Mouse (Mus musculus): ENCODE measurements around the gene Gm6583.
A peak's percentile ranks its signal among the peaks of the same experiment; 100 is the strongest.

The Gm6583 gene

DNA sequence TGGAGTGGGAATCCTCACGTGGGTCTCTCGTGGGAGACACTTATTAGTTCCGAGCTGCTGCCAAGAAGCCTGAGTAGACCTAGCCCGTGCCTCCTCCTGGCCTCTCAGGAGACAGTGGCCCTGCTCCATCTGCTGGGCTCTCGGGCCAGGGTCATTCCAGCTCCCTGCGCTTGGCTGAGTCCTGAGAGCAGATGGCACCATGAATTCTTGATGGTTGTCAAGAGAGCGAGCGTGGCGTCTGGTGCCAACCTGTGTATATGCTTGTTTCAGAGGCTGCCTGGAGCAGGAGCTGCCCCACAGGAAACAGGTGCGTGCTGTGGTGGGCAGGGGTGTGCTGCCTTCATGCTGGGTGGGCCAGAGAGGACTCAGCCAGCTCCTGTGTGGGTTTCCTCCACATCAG, 12.8 kb upstream of the Gm6583 start:
- no peak for DNase-seq (ENCODE audit: low read depth, low spot score)

DNA sequence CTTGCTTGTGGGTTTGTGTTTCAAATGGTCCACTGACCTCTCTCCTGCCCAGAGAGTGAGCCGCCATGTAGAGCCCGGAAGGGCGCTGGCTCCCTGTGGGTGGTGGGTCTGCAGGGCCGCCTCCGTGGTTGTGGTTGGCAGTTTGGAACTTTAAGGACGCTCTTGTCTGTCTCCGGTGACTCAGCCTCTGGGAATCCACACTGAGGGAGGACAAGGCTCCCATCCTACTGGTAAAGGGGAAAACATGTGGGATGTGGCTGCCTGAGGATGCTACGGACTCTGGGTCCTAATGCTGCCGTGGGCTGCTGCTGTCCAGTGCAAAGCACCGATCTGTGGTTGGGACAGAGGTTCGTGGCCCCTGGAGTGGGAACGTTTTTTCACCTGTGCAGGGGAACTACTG, 12.1 kb upstream of the Gm6583 start:
- DNase-seq (ENCODE audit: low read depth, low spot score), result no peak

DNA sequence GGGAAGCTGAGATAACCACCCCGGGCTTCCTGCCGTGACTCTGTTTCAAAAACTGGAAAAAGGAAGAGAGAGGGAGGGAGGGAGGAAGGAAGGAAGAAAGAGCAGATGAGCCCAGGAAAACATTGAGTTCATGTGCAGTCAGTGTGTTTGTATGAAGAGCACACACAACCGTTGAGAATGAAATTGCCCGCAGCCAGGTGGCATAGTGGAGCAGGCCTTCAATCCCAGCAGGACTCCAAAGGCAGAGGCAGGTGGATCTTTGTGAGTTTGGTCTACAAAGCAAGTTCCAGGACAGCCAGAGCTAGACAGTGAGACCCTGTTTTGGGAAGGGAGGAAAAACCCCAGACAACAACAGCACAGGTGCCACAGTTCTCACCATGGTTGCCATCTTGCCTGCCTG, 11.5 kb upstream of the Gm6583 start:
- no peak for DNase-seq (ENCODE audit: low read depth, low spot score)

DNA sequence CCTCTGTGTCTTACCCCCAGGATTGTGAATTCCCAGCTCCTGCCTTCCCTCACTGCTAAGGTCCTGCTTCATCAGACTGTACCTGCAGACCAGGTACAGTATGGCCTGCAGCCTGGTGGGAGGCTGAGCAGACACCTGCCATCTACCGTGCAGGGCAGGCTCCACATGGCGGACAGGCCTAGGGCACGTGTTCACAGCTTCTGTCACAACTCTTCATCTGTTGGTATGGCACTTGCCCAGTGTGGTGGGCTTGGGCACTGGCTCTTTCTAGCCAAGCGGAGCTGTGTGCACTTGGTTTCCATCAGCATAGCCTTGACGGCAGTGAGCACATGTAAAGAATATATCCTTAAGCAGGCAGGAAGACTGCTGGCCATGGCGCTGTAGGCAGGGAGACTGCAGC, 11.0 kb upstream of the Gm6583 start:
- no peak for DNase-seq (ENCODE audit: low read depth, low spot score)

DNA sequence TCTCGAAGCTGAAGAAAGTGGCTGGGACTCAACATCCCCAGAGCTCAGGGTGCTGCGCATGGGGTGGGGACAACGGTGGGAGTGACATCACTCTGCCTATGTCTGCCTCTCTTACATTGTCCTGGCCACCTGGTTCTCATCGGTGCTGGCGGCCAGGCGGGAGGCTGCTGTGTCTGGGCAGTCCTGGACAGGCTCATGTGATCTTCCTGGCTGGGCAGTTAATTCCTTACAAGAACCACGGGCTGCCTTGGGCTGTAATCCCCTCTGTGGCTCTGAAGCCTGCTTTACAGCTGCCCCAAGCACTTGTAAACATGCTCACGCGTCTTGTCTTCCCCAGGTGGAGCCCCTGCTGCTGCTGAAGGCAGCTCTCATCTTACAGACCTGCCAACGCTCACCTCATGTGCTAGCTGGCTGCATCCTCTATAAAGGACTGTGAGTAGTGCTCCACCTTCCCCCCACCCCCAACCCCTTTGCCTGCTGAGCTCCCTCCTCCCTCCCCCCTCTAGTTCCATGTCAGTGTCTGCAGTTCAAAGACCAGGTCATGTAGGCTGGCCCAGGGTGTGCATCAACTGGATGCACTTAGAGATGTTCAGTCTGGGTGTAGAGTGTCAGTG, 8.5 kb upstream of the Gm6583 start:
- no peak for DNase-seq (ENCODE audit: low read depth, low spot score)

DNA sequence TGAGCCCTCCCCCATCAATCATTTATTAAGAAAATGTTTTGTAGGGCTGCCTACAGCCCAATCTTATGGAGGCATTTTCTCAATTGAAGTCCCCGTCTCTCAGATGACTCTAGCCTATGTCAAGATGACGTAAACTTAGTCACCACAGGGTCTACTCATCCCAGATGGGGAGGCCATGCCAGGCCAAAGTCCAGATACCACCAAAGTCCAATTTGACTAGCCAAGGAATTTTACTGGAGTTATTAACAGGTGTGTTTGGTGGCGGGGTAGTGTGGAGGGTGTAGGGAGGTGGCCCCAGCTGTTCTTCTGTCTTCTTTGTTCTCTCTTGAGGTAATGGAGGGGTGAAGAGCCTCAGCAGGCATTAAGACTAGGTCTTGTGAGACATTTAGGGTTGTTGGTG, 4.2 kb upstream of the Gm6583 start:
- DNase-seq (ENCODE audit: low read depth, low spot score), result no peak

DNA sequence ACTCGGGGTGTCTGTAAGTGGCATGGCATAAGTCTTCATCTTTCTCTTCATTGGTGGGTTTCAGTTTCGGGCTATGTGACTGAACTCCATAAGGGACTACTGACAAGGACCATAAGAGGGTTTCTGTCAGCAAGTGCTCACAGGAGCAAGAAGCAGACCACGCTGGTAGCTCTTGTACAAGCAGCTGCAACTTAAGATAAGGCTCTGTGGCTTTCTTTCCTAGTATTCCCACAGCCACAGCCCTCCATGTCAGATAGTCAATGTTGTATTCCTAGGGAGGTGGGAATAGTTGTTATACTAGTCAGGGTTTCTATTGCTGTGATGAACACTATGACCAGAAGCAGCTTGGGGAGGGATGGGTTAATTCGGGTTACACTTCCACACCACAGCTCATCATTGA, 3.7 kb upstream of the Gm6583 start:
- no peak for DNase-seq (ENCODE audit: low read depth, low spot score)

DNA sequence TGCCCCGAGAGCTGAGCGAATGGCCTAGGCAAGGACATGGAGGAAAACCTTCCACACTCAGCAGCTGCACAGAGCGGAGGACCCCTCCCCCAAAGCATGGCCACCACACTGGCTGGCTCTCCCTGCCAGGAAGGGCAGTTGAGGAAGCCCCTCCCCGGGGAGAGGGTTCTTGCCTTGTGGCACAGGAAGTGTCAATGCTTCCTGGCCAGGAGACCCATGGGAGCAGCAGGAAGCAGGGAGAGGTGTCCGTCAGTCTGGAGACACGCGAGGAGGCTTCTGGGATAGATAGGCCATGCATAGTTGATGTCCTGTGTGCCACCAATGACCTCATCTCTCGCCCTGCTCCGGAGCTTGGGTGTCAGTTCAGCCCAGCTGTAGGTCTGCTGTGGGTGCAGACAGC, 489 bp upstream of the Gm6583 start:
- no peak for DNase-seq (ENCODE audit: low read depth, low spot score)

DNA sequence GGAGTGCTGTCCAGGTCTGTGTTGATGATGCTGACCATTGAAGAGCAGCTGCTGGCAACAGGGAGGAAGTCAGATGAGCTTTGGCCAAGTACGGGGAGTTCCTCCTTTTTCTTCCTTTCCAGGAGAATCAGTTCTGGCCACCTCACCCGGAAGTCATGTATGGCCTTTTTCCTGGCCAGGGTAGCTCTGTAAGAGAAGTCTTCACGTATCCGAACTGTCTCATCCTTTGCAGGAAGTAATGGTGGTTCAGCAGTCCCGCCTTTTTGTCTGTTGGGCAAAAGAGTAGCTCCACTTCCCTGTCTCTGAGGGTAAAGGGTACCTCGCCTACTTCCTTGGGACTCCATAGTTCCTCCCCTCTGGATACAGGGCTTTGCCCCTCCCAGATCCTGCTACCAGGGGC, 340 bp downstream of the Gm6583 start:
- DNase-seq (ENCODE audit: low read depth, low spot score), result no peak

DNA sequence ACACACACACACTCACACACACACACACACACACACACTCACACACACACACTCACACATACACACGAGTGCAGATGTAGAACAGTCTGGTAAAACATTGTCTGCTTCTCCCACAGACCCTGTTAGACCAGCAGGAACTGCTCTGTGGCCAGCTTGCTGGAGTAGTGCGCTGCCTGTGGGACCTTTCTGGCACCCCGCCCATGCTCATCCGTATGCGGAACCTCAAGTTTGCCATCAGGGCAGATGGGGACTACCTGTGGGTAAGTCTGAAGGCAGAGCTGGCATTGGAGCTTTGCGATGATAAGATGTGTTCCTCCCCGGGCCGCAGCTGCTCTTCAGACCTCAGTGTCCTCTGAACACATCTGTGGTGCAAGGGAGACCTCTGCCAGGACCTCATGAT, 6.7 kb downstream of the Gm6583 start:
- DNase-seq (ENCODE audit: low read depth, low spot score), result no peak

DNA sequence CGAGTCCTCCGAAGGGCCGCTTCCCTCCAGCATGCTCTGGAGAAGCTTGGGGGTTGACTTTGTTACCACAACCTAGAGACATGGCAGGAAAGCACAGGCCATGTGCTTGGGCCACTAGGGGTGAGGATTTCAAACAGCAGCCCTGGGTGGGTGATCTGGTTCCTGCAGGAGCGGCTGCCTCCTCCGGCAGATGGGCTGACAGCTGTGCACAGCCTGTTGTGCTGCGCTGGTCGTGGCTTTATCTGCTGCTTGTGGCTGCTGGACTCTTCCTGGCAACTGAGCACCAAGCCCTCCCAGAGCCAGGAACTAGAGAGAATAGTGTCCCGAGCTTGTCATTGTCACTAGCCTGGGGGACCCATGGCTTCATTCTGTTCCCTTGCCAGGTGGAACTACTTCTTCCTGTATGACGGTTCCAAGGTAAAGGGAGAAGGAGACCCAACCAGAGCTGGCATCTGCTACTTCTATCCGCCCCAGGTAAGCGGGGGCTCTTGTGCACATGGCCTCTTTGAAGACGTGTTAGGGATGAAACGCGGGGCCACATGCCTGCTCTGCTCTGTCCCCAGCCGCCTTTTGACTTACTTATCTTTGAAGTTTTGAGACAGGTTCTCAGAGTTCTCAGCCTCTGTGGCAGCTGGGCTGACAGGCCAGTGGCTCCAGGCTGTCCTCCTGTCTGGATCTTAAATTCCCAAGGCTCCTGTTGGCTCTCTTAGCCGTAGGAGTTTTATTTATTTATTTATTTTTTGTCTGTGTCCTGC, 9.4 kb downstream of the Gm6583 start:
- DNase-seq (ENCODE audit: low read depth, low spot score), result no peak

DNA sequence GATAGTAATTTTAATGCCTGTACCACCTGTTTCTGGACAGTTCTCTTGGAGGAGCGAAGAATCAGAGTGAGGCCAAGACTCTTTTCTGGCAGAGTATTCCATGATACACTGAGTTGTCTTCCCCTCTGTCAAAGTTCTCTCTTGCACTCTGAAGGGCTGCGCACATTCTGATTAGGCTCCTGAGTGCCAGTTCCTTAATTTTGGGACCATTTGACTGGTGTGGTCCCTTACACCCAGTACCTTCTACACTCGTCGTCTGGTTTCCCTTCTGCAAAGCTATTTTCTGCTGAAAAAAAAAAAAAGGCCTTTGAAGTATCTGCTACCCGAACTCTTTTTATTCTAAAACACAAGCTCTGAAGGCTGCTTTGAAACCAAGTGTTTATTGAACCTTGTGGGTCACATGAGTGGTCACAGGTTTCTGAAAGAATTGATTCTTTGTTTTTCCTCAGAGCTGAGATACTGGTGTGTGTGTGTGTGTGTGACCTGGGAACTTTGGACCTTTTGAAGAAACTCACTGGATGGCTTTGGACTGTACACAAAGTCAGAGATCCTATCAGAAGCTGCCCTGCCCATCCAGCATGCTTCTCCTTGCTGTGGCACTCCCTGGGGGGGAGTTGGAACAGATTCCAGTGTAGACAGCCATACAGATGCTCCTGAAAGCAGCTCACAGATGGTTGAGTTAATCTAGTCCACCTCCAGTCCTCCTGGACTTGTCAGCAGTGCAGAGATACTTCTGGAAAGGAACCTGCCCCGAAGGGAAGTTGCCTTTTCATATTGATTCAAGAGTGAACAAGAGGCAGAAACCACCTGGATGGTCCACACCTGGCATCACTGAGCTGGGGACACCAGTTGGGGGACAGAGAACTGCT, 11.5 kb downstream of the Gm6583 start:
- no peak for DNase-seq (ENCODE audit: low read depth, low spot score)

DNA sequence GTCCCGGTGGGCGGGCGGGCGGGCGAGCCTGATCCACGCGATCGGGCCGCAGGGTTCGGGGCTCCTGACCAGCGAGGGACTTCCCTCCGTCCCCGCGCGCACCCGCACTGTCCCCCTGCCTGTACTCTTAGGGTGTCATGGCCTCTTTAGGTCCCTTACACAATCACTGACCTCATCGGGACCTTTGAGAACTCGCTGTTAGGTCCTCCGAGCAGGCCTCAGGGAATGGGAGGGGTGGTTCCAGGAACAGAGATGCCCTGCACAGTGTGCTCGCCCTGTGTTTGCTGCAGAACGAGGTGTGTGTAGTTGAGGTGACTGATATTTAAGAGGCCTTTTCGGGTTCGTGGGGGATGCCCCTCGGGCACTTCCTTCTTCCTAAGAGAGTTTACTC, 12.6 kb downstream of the Gm6583 start:
- no peak for DNase-seq (ENCODE audit: low read depth, low spot score)

DNA sequence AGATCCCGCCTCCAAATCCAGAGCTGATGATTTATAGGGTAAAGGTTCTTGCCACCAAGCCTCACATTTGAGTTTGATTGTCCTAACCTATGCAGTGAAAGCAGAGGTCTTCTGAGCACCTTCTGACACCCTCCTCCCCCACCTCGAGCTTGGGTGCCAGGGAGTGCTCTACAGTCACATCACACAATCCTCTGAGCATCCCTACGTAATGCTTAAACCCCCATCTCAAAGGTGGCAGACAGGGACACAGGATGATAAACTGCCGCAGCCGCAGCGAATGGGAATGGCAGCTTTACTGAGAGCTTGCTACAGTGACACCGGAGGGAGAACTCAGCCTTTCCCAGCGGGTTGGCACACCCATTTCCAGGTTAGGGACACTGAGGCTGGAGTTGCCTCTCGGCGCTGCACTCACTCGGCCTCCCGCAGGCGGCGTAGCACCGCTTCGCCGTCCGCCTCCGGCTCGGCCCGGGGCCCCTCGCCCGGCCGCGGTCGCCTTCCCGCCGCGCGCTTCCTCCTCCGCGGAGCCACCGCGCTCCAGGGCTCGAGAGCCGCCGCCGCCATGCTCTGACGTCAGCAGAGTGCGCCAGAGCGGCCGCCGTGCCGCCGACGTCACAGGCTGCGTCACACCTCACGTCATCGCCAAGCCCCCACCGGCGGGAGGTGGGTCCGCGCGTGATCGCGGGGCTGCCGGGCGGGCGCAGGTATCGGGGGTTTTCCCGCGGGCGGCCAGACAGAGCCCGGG, 13.2 kb downstream of the Gm6583 start, which contains the start of the genes Srrd and Hps4:
Gene Srrd, minus strand, starts transcription at position 578 of the 742 bp plus-strand sequence.
Gene Hps4, plus strand, starts transcription at position 621 of the 742 bp plus-strand sequence.
- peak; percentile 93 for DNase-seq (ENCODE audit: low read depth, low spot score)

DNA sequence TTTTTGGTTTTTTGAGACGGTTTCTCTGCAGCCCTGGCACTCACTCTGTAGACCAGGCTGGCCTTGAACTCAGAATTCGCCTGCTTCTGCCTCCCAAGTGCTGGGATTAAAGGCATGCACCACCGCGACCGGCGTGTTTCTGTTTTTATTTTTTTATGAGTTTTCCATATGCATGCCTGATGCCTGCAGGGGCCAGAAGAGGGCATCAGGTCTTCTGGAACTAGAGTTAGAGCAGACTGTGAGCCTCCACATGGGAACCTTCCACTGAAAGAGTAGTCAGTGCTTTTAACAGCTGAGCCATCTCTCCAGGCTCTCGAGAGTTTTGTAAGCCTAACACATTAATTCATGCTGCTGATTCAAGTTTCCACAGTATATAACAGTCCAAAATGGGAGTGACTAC, 16.6 kb downstream of the Gm6583 start:
- no peak for DNase-seq (ENCODE audit: low read depth, low spot score)

DNA sequence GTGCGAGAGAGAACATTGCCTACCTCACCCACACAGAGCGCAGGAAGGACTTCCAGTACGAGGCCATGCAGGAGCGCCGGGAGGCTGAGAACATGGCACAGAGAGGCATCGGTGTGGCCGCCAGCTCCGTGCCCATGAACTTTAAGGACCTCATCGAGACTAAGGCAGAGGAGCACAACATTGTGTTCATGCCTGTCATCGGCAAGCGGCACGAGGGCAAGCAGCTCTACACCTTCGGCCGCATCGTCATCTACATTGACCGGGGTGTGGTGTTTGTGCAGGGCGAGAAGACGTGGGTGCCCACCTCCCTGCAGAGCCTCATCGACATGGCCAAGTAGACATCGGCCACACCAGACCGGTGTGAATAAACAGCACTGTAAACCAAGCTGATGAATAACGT, 18.8 kb downstream of the Gm6583 start:
- no peak for DNase-seq (ENCODE audit: low read depth, low spot score)

DNA sequence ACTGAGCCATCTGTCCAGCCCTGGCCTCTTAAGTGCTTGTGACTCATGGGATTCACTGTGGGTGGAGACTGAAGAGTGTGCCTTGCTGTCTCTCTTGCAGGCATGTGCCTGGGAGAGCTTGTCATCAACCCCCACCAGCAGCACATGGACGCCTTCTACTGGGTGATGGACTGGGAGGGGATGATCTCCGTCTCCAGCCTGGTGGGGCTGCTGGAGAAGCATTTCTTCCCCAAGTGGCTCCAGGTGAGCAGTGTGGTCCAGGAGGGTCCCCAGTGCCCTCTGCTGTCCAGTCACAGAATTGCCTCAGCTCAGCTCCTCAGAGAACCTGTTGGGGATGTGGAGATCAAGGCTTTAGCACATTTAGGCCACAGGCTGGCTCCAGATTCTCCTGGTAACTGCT, 20.4 kb downstream of the Gm6583 start:
- peak; percentile 67 for DNase-seq (ENCODE audit: low read depth, low spot score)

DNA sequence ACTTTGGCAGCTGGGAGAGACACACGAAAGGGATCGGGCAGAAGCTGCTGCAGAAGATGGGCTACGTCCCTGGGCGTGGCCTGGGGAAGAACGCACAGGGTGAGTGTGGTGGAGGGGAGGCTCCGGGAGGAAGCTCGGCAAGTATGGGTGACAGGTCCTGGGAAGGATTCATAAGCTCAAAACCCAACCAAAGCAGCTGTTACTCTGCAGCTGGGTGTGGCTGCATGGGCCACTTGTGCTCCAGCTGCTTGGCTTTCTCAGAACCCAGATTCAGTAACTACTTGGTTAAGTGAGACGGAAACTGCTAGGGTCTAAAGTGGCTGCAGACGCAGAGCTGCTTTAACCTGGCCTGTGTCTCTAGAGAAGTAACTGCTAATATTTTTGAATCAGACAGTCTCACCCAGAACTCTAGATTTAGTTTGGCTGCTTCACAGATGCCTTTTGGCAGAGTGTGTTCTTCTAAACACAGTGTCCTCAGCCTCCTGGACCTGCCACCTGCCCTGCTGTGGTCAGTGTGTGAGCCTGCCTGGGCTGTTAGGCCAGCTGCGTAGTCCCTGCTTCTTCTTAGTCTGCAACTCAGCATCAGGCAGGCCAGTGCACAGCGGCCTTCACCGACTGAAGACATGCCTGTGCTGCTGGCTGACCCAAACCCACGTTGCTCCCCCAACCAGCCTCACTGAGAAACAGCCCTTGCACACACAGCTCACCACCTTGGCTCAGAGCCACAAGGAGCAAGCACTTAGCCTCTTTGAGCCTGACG, 25.8 kb downstream of the Gm6583 start:
- DNase-seq (ENCODE audit: low read depth, low spot score), result no peak

DNA sequence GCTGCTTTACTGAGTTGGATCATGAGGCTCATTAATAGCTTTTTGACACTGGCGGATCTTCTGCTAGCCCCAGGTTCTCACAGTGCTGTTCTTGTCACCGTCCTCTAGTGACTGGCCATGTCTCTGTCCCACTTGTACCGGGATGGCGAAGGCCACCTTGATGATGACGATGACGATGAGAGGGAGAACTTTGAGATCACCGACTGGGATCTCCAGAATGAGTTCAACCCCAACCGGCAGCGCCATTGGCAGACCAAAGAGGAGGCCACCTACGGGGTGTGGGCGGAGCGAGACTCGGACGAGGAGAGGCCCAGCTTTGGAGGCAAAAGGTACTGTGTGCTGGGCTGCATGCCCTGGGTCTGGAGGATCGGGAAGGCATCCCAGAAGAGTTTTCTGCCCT, 28.0 kb downstream of the Gm6583 start:
- no peak for DNase-seq (ENCODE audit: low read depth, low spot score)

DNA sequence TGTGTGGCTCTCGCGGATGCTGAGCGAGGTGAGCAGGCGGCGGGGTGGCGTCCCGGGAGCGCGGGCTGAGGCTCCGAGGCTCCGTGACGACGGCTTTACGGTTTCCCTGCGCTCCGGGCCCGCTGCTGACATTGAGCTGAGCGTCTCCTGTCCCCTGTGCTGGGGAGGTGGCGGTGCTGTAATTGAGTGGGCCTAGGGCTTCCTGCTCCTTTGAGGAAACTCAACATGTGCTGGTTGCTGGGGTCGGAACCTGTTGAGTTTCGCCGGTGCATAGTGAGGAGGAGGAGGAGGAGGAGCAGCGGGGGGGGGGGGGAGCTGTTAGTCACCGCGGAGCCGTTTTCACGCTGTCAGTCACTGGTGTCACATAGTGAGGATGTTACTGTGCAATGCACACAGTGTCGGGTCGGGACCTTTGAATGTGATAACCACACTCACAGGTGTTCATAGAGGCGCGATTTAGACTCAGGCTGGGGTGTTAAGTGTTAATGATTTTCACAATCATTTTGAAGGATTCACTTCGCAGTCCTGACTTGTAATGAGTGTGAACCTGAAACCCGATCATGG, 29.3 kb downstream of the Gm6583 start:
- DNase-seq (ENCODE audit: low read depth, low spot score), result peak; percentile 64
